Mouse (Mus musculus) intestine, embryonic 16.5 days (tissue): Measurements from ENCODE around the gene Sf1. TPM values are rescaled to one million over a fixed set of nuclear protein-coding genes. Genes with fewer than 3 reads are reported as not detected.
A peak's percentile ranks its signal among the peaks of the same experiment; 100 is the strongest.

ENCODE experiments used
- ATAC-seq: fragments of 200-750 bp; cut with Nextera tagmentation; 2 replicates; pipeline ENCODE4 v1.8.0; 2017; ENCODE audit warnings: moderate TSS enrichment, moderate library complexity
- H3K27ac ChIP-seq: fragments of 300-500 bp; sonication (generic); 2 replicates; pipeline ENCODE4 v1.5.1; 2014; ENCODE audit warnings: mild to moderate bottlenecking, low read length
- H3K27me3 ChIP-seq: fragments of 300-500 bp; sonication (generic); replicated peaks from 2 replicates; pipeline ENCODE4 v1.6.1; 2014; ENCODE audit warnings: low read length, control low read depth, mixed read lengths; ENCODE audit not compliant: control insufficient read depth, insufficient read depth
- H3K36me3 ChIP-seq: fragments of 300-500 bp; sonication (generic); 2 replicates; pipeline ENCODE4 v1.6.1; 2014; ENCODE audit warnings: low read length, control low read depth; ENCODE audit not compliant: control insufficient read depth, insufficient read depth
- H3K4me1 ChIP-seq: fragments of 300-500 bp; sonication (generic); 2 replicates; pipeline ENCODE4 v1.6.1; 2014; ENCODE audit warnings: low read length, control low read depth, mixed read lengths; ENCODE audit not compliant: control insufficient read depth, insufficient read depth
- H3K4me2 ChIP-seq: fragments of 300-500 bp; sonication (generic); 2 replicates; pipeline ENCODE4 v1.6.1; 2014; ENCODE audit warnings: low read depth, low read length, control low read depth
- H3K4me3 ChIP-seq: fragments of 300-500 bp; sonication (generic); 2 replicates; pipeline ENCODE4 v1.5.1; 2014; ENCODE audit warnings: mild to moderate bottlenecking, low read length
- H3K9ac ChIP-seq: fragments of 300-500 bp; sonication (generic); 2 replicates; pipeline ENCODE4 v1.6.1; 2014; ENCODE audit warnings: low read depth, low read length
- H3K9me3 ChIP-seq: fragments of 300-500 bp; sonication (generic); 2 replicates; pipeline ENCODE4 v1.6.1; 2016; ENCODE audit warnings: low read length, control low read depth; ENCODE audit not compliant: control insufficient read depth
- whole genome bisulfite sequencing: fragments of 180-500 bp; shearing (Covaris S2); extraction: QIAGEN DNeasy Blood & Tissue Kit; methylation state at CpG from one replicate; pipeline ENCODE4 v1.1.7; 2014; 5-methylcytosine and 5-hydroxymethylcytosine counted together
- polyA plus RNA-seq: library from polyadenylated mRNA; unstranded; fragments of >200 nt; fragmentation: Nextera tagmentation; extraction: Ambion mirVana; gene quantifications from 2 replicates; pipeline ENCODE4 v1.2.1, GENCODE M21; 2015

Sf1 gene
- polyA plus RNA-seq, 1 experiment from 2014 or later, result 94.7 TPM

DNA sequence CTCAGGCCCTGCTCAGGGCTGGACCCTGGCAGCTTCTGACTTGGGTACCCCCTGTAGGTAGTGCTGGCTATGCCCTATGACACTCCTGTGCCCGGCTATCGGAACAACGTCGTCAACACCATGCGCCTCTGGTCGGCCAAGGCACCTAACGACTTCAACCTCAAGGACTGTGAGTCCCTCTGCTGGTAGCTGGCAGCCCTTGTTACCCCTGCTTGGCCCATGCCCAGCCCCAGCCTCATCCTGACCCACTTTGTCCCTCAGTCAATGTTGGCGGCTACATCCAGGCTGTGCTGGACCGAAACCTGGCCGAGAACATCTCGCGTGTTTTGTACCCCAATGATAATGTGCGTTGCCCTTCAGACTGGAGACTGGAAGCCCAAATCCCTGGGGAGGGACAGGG lies 24.5 kb downstream of the Sf1 start:
- Histone ChIP-seq H3K4me3 (no peak overlapping the region), H3K4me2 (no peak overlapping the region), H3K36me3 (0 out of 2 replicates have a peak, but pooled peaks cover 3% of the 10 kb centered on the region), H3K9me3 (no peaks in the 10 kb centered on the region), H3K27ac (no peak overlapping the region), H3K4me1 (peaks cover 34% of the 10 kb centered on the region), H3K27me3 (no peaks in the 10 kb centered on the region), H3K9ac (no peak overlapping the region)
- 86% methylated on average over 13 of the region's 13 CpGs for WGBS
- no peak for ATAC-seq

- Histone ChIP-seq H3K4me1 (peaks cover 18% of the 10 kb centered on the region), H3K27ac (no peak overlapping the region; the same call in 1 of the 2 replicates), H3K9me3 (no peaks in the 10 kb centered on the region), H3K9ac (peak overlapping the region; percentile 61), H3K4me2 (peak overlapping the region; percentile 67), H3K4me3 (peak overlapping the region; percentile 48), H3K27me3 (no peaks in the 10 kb centered on the region), H3K36me3 (0 out of 2 replicates have a peak, but pooled peaks cover 3% of the 10 kb centered on the region)
- peak; percentile 73 for ATAC-seq
- WGBS, result 5% methylated on average over 16 of the region's 16 CpGs
Measured at GRCm38 (mm10) chr19:6389803-6390202, 26.3 kb downstream of the Sf1 start.

GRCm38 (mm10) chr19:6390251-6390650 lies 26.8 kb downstream of the Sf1 start:
- no peak overlapping the region for H3K27ac ChIP-seq
- ATAC-seq, result no peak
- peak overlapping the region; percentile 67 for H3K4me2 ChIP-seq
- H3K27me3 ChIP-seq, result no peaks in the 10 kb centered on the region
- H3K4me3 ChIP-seq, result no peak overlapping the region; the same call in 1 of the 2 replicates
- WGBS, result 47% methylated on average over 6 of the region's 6 CpGs
- no peaks in the 10 kb centered on the region for H3K9me3 ChIP-seq
- H3K36me3 ChIP-seq, result 0 out of 2 replicates have a peak, but pooled peaks cover 3% of the 10 kb centered on the region
- H3K4me1 ChIP-seq, result peaks cover 17% of the 10 kb centered on the region
- 0 out of 2 replicates have a peak overlapping the region, but pooled peaks have one; percentile 61 for H3K9ac ChIP-seq

GRCm38 (mm10) chr19:6392743-6393393 lies 29.4 kb downstream of the Sf1 start:
- Histone ChIP-seq H3K9me3 (no peaks in the 10 kb centered on the region), H3K4me1 (peaks cover 12% of the 10 kb centered on the region), H3K4me2 (no peak overlapping the region), H3K4me3 (no peak overlapping the region), H3K27me3 (no peaks in the 10 kb centered on the region), H3K36me3 (0 out of 2 replicates have a peak, but pooled peaks cover 3% of the 10 kb centered on the region), H3K9ac (no peak overlapping the region), H3K27ac (no peak overlapping the region)
- WGBS, result 96% methylated on average over 14 of the region's 14 CpGs
- no peak for ATAC-seq

DNA sequence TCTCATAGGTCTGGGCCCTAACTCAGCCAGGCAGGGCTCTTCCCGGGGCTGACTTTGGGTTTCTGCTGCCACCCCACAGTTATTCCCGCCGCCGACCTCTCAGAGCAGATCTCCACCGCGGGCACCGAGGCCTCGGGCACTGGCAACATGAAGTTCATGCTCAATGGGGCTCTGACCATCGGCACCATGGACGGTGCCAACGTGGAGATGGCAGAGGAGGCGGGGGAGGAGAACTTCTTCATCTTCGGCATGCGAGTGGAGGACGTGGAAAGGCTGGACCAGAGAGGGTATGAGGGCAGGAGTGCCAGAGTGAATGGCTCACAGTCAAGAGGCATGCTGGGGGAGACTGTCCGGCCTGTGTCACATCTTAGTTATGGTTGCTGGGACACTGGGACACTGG lies 30.1 kb downstream of the Sf1 start:
- 90% methylated on average over 16 of the region's 16 CpGs for WGBS
- no peaks in the 10 kb centered on the region for H3K9me3 ChIP-seq

DNA sequence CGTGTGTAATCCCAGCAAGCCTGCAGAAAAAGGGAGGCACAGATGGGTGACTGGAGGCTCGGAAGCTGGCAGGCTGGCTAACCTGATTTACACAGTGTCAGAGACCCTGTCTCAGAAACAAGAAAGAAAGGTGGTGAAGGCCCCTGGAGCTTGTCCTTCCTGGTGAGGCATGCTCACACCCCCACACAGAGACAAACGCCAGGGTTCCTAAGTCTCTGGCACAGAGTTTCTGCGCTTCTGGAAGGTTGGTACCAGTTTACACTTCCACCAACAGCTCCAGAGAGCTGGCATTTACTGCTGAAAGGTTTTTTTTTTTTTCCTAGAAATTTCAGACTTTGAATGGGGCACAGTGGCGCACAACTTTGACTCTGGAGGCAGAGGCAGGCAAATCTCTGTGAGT lies 32.7 kb downstream of the Sf1 start:
- Histone ChIP-seq H3K27ac (no peak overlapping the region), H3K27me3 (peaks cover 11% of the 10 kb centered on the region), H3K4me1 (peaks cover 18% of the 10 kb centered on the region), H3K4me2 (no peak overlapping the region), H3K36me3 (0 out of 2 replicates have a peak, but pooled peaks cover 3% of the 10 kb centered on the region), H3K9ac (no peak overlapping the region), H3K4me3 (no peak overlapping the region), H3K9me3 (no peaks in the 10 kb centered on the region)
- WGBS, result 81% methylated on average over 5 of the region's 5 CpGs
- ATAC-seq, result no peak

More for the DNA sequence above, 30.1 kb downstream of the Sf1 start:
- no peak overlapping the region for H3K4me3 ChIP-seq
- peaks cover 12% of the 10 kb centered on the region for H3K4me1 ChIP-seq
- no peak for ATAC-seq
- no peak overlapping the region for H3K27ac ChIP-seq
- no peak overlapping the region for H3K9ac ChIP-seq
- 0 out of 2 replicates have a peak, but pooled peaks cover 3% of the 10 kb centered on the region for H3K36me3 ChIP-seq
- no peak overlapping the region for H3K4me2 ChIP-seq
- no peaks in the 10 kb centered on the region for H3K27me3 ChIP-seq

DNA sequence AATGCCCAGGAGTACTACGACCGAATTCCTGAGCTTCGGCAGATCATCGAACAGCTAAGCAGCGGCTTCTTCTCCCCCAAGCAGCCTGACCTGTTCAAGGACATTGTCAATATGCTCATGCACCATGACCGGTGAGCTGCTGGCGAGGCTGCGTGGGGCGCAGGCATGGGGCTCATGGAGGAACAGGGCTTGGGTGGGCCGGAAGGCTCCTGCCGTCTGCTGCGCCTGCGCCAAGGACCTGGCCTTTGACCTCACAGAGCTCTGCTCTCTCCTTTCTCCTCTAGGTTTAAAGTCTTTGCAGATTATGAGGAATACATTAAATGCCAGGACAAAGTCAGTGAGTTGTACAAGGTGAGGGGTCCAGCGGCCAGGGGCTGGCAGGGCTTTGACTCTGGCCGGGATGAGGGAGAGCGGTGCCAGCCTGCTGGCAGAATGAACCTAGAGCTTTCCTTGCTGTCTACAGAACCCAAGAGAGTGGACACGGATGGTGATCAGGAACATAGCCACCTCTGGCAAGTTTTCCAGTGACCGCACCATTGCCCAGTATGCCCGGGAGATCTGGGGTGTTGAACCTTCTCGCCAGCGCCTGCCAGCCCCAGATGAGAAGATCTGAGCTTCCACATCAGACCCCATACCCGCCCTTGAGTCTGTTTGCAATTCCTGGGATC lies 34.2 kb downstream of the Sf1 start:
- Histone ChIP-seq H3K4me2 (no peak overlapping the region), H3K9ac (no peak overlapping the region), H3K9me3 (no peaks in the 10 kb centered on the region), H3K4me3 (no peak overlapping the region), H3K27me3 (peaks cover 21% of the 10 kb centered on the region), H3K4me1 (peaks cover 28% of the 10 kb centered on the region), H3K27ac (no peak overlapping the region), H3K36me3 (0 out of 2 replicates have a peak, but pooled peaks cover 3% of the 10 kb centered on the region)
- 84% methylated on average over 22 of the region's 22 CpGs for WGBS
- ATAC-seq, result no peak

GRCm38 (mm10) chr19:6398447-6399284 lies 35.2 kb downstream of the Sf1 start:
- Histone ChIP-seq H3K27ac (0 out of 2 replicates have a peak overlapping the region, but pooled peaks have one; percentile 57), H3K4me2 (peak overlapping the region; percentile 100), H3K36me3 (no peaks in the 10 kb centered on the region), H3K9ac (peak overlapping the region; percentile 72), H3K4me3 (peak overlapping the region; percentile 71), H3K4me1 (peaks cover 28% of the 10 kb centered on the region), H3K9me3 (no peaks in the 10 kb centered on the region), H3K27me3 (peaks cover 25% of the 10 kb centered on the region)
- under 1% methylated on average over 39 of the region's 39 CpGs for WGBS
- ATAC-seq, result peak; percentile 50
